Mouse (Mus musculus) megakaryocyte-erythroid progenitor cell, adult 5-6 weeks (primary cell): ENCODE measurements at regions not wholly inside any gene's neighbourhood (a gene's known extent, or its start where the extent isn't known, plus 50 kb on each side); places are given as distances from the start of the nearest gene placed in this dataset.

ENCODE experiments used
- ATAC-seq: replicated peaks from 2 replicates; pipeline ENCODE4 v1.8.0; 2016; ENCODE audit warnings: mild to moderate bottlenecking, inconsistent platforms; ENCODE audit not compliant: severe bottlenecking, poor library complexity, low FRiP score, low TSS enrichment

- ATAC-seq: no peak
These were observed 312.1 kb downstream of the Rnls start for GRCm38 (mm10) chr19:33079959-33080358.

DNA sequence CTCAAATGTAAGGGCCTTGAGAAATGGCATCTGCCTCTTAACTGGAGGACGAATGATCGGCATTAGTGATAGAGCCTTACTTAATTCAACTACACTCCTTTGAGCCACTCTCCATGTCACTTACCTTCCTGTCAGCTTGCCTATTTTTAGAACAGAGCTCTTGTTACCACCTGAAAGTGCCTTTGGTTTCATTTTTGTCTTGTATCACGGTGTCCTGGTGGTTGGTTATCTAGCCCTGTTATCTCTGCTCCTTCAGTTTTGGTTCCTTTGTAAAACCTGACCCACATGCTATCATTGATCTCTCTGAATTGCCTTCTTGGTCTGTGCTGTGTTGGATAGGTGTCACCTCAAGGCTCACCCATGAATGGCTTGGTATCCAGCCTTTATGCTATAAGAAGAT lies 310.6 kb downstream of the Rnls start:
- no peak for ATAC-seq

- no peak for ATAC-seq
These were observed 308.7 kb downstream of the Rnls start for GRCm38 (mm10) chr19:33083371-33083770.

DNA sequence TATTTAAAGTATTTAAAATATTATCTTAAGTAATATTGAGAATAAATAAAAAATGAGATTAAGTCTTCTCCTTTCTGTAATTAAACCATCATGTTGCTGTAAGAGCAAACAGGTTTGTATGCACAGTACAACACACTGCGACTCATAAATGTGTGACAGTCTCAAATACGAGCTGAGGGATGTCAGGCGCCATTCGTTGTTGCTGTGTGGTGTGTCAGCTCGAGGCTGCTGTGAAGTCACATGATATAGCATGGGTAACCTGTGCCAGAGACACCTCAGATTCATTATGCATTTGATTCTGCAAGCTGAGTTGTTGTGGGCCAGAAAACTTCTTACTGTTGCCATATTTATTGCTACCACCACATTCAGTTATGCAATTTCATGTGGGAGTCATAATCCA lies 307.4 kb downstream of the Rnls start:
- no peak for ATAC-seq
